Mouse (Mus musculus) midbrain, embryonic 14.5 days (tissue): ENCODE data around the gene Iqgap3. TPM values are rescaled to one million over a fixed set of nuclear protein-coding genes. Genes with fewer than 3 reads are reported as not detected.
A peak's percentile ranks its signal among the peaks of the same experiment; 100 is the strongest.

Source experiments
- ATAC-seq: fragments of 200-750 bp; cut with Nextera tagmentation; 2 replicates; pipeline ENCODE4 v1.8.0; 2017; ENCODE audit warnings: moderate number of reproducible peaks, moderate library complexity; ENCODE audit not compliant: low FRiP score, low TSS enrichment
- DNase-seq: peaks from one replicate; pipeline ENCODE4 v3.0.0-alpha.2; 2015
- H3K27ac ChIP-seq: fragments of 300-500 bp; sonication (generic); replicated peaks from 2 replicates; pipeline ENCODE4 v1.5.1; 2014; ENCODE audit warnings: mild to moderate bottlenecking, low read depth, low read length, moderate library complexity
- H3K27me3 ChIP-seq: fragments of 300-500 bp; sonication (generic); 2 replicates; pipeline ENCODE4 v1.6.1; 2014; ENCODE audit warnings: low read length, control low read depth, mixed read lengths; ENCODE audit not compliant: control insufficient read depth, insufficient read depth
- H3K36me3 ChIP-seq: fragments of 300-500 bp; sonication (generic); 2 replicates; pipeline ENCODE4 v1.6.1; 2014; ENCODE audit warnings: low read length, control low read depth; ENCODE audit not compliant: control insufficient read depth, insufficient read depth
- H3K4me1 ChIP-seq: fragments of 300-500 bp; sonication (generic); 2 replicates; pipeline ENCODE4 v1.6.1; 2014; ENCODE audit warnings: mild to moderate bottlenecking, antibody characterized with exemption, low read length, control low read depth; ENCODE audit not compliant: control insufficient read depth, insufficient read depth
- H3K4me2 ChIP-seq: fragments of 300-500 bp; sonication (generic); 2 replicates; pipeline ENCODE4 v1.6.1; 2014; ENCODE audit warnings: mild to moderate bottlenecking, low read length, moderate library complexity
- H3K4me3 ChIP-seq: fragments of 300-500 bp; sonication (generic); replicated peaks from 2 replicates; pipeline ENCODE4 v1.5.1; 2014; ENCODE audit warnings: low read depth, low read length
- H3K9ac ChIP-seq: fragments of 300-500 bp; sonication (generic); replicated peaks from 2 replicates; pipeline ENCODE4 v1.6.1; 2014; ENCODE audit warnings: mild to moderate bottlenecking, low read length, moderate library complexity
- H3K9me3 ChIP-seq: fragments of 300-500 bp; sonication (generic); 2 replicates; pipeline ENCODE4 v1.6.1; 2016; ENCODE audit warnings: low read length, control low read depth, mixed read lengths; ENCODE audit not compliant: control insufficient read depth
- WGBS: fragments of 180-500 bp; shearing (Covaris S2); extraction: QIAGEN DNeasy Blood & Tissue Kit; methylation state at CpG from one replicate; pipeline ENCODE4 v1.1.7; 2014; 5-methylcytosine and 5-hydroxymethylcytosine counted together
- polyA plus RNA-seq: library from polyadenylated mRNA; unstranded; fragments of >200 nt; fragmentation: Nextera tagmentation; extraction: Ambion mirVana; gene quantifications from 2 replicates; pipeline ENCODE4 v1.2.1, GENCODE M21; 2014

Gene Iqgap3
- polyA plus RNA-seq, 1 experiment from 2014 or later: 3.5 TPM

DNA sequence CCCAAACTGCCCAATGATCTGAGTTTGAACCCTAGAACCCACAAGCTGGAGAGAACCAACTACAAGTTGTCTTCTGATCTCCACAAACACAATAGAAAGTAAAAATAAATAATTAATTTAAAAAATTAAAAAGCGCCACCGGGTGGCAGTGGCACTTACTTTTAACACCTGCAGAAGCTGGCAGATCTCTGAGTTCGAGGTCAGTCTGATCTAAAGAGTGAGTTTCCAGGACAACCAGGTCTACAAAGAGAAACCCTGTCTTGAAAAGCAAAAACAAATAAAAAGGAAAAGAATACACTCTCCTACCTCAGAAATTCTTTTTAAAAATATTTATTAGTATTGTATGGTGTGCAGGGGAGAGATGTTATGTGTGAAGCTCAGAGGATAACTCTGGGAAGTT, 56.0 kb downstream of the Iqgap3 start:
- Histone ChIP-seq H3K9me3 (no peaks in the 10 kb centered on the region), H3K4me1 (peaks cover 11% of the 10 kb centered on the region), H3K27ac (peak overlapping the region; percentile 70), H3K9ac (peak overlapping the region; percentile 53), H3K4me3 (peak overlapping the region; percentile 50), H3K4me2 (peak overlapping the region; percentile 98), H3K36me3 (no peaks in the 10 kb centered on the region), H3K27me3 (peaks cover 18% of the 10 kb centered on the region)
- ATAC-seq (no peak), DNase-seq (peak; percentile 25)
- 9% methylated on average over 3 of the region's 3 CpGs for WGBS

DNA sequence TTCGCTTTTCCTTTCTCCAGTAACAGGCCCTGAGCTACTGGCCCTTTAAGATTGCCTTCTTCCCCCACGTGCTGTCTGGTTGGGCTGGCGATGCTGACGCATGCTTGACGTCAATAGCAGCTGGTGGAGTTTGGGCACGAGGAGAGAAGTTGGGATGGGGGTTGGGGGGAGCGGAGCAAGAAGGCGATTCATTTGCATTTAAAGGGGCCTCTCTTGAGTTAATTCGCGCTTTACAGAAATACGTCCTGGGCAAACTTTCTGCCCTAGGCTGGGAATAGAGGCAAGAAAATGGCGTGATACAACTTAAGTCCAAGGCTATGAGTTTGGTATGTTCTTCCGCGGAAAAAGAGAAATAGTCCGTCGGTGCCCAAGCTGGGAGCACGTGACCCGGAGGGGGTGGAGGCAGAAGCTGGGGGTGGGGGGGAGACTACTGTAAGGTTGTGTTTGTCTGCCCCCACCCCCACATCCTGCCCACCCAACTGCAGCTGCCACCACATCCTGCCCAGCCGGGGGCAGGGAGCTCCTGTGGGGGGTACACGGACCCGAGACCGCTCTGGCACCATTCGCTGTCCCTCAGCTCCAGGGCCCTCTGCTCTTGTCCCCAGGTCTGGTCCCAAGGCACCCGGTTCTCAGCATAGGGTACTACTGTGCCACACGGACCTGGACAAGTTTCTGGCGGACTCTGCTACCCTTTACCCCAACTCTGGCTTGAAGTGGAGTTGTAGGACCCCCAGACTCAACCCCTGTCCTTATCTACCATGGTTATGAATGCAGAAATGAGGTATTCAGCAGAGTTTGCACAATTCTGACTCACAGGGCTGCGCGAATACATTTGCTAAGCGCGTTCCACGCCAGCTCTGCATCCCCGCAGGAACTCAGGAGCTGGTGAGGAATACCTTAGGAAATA, 56.8 kb downstream of the Iqgap3 start:
- Histone ChIP-seq H3K4me1 (peaks cover 11% of the 10 kb centered on the region), H3K4me3 (peak overlapping the region; percentile 50), H3K27ac (peak overlapping the region; percentile 70), H3K9me3 (no peaks in the 10 kb centered on the region), H3K36me3 (no peaks in the 10 kb centered on the region), H3K4me2 (peak overlapping the region; percentile 98), H3K9ac (peak overlapping the region; percentile 53), H3K27me3 (peaks cover 18% of the 10 kb centered on the region)
- DNase-seq (peak; percentile 96), ATAC-seq (peak; percentile 76)
- WGBS: under 1% methylated on average over 32 of the region's 32 CpGs

DNA sequence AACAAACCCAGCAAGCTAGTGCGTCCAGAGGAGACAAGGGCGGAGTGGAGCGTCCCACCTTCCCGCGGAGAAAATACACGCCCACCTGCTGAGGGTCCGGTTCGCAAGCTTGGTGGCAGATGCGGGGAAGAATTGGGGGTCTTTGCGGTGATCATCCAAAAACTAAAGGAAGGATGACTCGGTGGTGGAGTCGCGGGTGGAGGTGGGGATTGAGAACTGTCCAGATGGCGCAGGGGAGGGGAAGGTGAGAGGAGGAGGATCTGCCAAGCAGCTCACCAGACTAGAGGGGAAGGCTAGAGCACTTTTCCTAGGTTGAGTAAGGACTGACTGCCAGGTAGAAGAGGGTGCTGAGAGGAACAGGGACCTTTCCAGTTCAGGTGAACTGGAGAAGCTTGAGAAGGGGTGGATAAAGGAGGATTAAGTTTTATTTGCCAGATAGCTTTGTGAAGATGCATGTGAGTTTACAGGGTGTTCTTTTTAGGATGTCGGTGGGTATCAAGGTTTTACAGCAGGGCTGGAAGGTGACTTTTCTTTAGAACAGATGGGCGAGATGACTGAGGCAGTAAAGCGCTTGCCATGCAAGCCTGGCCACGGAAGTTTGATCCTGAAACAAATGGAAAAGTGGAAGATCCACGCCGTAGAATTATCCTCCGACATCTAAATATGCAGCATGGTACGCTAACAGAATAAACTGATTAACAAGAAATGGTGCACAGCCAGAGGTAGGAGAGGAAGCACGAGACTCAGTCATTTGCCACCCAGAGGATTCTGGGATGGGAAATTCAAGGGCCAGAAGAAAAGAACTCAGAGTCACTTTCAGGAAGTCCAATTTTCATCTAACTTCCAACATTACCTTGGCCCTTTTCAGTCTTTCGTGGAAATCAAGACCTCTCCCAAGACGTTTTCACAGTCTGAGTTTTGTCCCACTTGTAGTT, 57.7 kb downstream of the Iqgap3 start:
- peaks cover 18% of the 10 kb centered on the region for H3K27me3 ChIP-seq
- H3K9me3 ChIP-seq: no peaks in the 10 kb centered on the region
- H3K4me1 ChIP-seq: peaks cover 20% of the 10 kb centered on the region
- ATAC-seq (no peak), DNase-seq (no peak)
- H3K36me3 ChIP-seq: no peaks in the 10 kb centered on the region
- WGBS: 20% methylated on average over 25 of the region's 25 CpGs
- peak overlapping the region; percentile 98 for H3K4me2 ChIP-seq
- H3K27ac ChIP-seq: peak overlapping the region; percentile 70
- peak overlapping the region; percentile 50 for H3K4me3 ChIP-seq
- peak overlapping the region; percentile 53; the same call in 1 of the 2 replicates for H3K9ac ChIP-seq

DNA sequence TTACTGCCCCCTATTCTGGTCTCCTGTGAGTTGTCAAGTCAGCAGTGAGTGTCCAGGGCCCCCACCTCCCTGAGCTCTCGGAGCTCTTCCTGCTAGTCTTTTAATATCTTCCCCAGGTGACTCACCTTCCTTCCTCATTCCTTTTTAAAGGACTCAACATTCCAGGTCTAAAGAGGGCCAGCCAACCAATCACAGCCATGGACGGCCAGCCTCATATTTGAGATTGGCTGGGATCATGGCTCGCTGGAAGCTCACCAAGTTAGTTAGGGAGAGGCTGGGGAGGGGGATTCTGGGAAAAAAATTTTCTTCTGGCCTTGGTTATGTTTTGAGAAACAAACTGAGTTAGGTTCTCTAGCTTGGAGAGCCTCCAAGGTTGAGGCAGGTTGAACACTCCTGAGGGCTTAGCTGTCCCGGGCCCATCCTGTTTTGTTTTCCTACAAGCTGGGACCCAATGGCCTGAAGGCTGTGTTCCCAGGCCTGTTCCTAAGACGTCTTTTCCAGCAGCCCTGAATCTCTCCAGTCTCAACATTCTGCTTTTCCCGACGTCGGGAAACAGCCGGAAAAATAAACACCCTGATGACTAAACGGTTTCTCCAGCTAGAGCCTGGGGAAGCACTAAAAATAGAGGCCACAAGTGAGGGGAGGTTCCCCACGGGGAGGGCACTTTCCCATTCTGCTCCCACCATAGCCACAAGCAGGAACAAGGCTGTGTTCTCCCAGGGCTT, 58.6 kb downstream of the Iqgap3 start:
- 34% methylated on average over 11 of the region's 11 CpGs for WGBS
- ATAC-seq: no peak
- Histone ChIP-seq H3K9me3 (no peaks in the 10 kb centered on the region), H3K4me3 (no peak overlapping the region), H3K9ac (no peak overlapping the region), H3K4me1 (peaks cover 28% of the 10 kb centered on the region), H3K27me3 (peaks cover 18% of the 10 kb centered on the region), H3K36me3 (no peaks in the 10 kb centered on the region), H3K27ac (peak overlapping the region; percentile 6; the same call in 1 of the 2 replicates), H3K4me2 (peak overlapping the region; percentile 98; the same call in 1 of the 2 replicates)
- DNase-seq: no peak

DNA sequence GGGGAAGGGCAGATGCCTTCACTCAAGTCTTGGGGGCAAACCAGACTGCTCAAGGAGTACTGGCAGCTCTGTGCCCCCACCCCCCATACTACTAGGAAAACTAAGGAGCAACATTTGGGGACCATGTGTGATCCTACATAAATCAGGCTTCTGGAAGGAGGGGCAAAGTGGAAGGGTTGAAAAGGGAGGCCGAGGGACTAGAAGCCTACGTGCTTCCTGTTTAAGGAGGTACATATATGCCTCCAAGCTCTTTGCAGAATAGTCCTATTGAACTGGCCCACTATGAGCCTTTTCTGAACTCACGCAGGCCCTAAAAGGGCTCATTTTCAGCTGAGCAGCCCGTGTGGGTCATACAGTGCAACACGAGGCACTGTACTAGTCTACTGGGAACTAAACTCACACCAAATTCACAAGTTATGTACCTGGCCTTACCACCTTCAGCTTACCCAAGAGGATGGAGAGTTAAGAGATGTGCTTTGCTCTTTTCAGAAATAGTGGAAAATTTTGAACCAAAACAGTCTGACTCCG, 59.2 kb downstream of the Iqgap3 start:
- no peaks in the 10 kb centered on the region for H3K9me3 ChIP-seq

DNA sequence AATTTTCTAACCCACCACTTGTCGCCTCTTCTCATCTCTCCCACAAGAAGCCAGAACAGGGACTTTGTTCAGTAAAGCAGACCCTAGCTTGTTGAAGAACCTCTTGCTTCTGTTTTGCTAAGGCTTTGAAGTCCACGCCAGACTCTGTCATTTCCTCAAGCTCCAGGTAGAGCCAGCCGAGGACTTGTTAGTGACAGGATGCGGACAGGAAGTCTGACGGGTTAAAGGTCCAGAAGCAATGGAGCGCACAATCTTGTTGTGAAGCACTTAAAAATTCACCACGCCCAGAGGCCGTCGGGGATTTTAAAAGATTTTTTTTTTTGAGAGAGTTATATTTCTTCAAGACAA, 59.6 kb downstream of the Iqgap3 start:
- no peak for DNase-seq
- H3K4me3 ChIP-seq: peak overlapping the region; percentile 92
- 14% methylated on average over 9 of the region's 9 CpGs for WGBS
- H3K9me3 ChIP-seq: no peaks in the 10 kb centered on the region
- H3K27ac ChIP-seq: peak overlapping the region; percentile 97
- ATAC-seq: no peak
- peak overlapping the region; percentile 34; the same call in 1 of the 2 replicates for H3K9ac ChIP-seq
- peaks cover 39% of the 10 kb centered on the region for H3K4me1 ChIP-seq
- H3K4me2 ChIP-seq: peak overlapping the region; percentile 95
- H3K27me3 ChIP-seq: peaks cover 18% of the 10 kb centered on the region
- no peaks in the 10 kb centered on the region for H3K36me3 ChIP-seq

More for the DNA sequence above, 59.2 kb downstream of the Iqgap3 start:
- Histone ChIP-seq H3K4me1 (peaks cover 34% of the 10 kb centered on the region), H3K27me3 (peaks cover 18% of the 10 kb centered on the region), H3K36me3 (no peaks in the 10 kb centered on the region), H3K4me2 (peak overlapping the region; percentile 95), H3K4me3 (peak overlapping the region; percentile 92; the same call in 1 of the 2 replicates), H3K9ac (no peak overlapping the region), H3K27ac (peak overlapping the region; percentile 33; the same call in 1 of the 2 replicates)
- ATAC-seq: no peak
- WGBS: 58% methylated on average over 6 of the region's 6 CpGs
- no peak for DNase-seq

DNA sequence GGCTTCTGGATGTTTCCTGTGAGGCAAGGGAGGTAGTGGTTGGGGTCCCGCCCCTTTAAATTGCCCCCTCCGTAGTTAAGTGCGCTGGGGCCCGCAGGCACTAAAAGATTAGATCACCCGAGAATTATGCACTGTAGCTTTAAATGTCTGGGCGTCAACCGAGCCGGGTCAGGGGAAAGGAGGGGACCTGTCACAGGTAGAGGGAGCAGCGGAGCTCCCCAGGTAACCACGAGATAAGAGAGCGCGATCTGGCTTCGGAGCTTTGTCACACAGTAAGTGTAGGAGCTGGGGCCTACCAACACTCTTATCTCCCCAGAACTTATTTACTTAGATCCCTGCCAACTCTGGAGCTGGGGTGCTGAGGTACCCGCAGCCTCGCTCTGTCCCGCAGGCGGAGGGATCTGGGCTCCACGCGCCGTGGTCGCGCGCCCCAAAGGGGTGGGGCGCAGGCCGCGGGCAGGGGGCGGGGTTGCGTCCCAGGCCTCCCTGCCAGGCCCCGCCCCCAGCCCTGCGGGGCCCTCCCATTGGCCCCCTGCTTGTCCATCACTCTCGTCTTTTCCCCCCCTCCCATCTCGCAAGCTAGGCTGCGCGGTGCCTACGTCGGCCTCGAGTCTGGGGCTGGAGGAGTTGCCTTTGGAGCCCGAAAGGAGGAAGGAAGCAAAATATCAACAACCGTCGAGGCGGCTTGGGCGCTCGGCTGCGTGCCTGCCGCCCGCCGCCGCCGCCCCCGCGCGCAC, 60.2 kb downstream of the Iqgap3 start, which contains the start of gene Mef2d:
Gene Mef2d (plus strand): TSS at position 586 of the 737 bp plus-strand sequence.
- H3K4me3 ChIP-seq: peak within 1 kb of the TSS; percentile 92
- ATAC-seq (peak; percentile 90), DNase-seq (peak; percentile 99)
- no peaks in the 10 kb centered on the region for H3K9me3 ChIP-seq
- no peaks in the 10 kb centered on the region for H3K36me3 ChIP-seq
- peak within 1 kb of the TSS; percentile 95 for H3K4me2 ChIP-seq
- WGBS: under 1% methylated on average over 45 of the region's 52 CpGs
- peak within 1 kb of the TSS; percentile 97 for H3K27ac ChIP-seq
- H3K9ac ChIP-seq: peak within 1 kb of the TSS; percentile 84
- peaks cover 18% of the 10 kb centered on the region for H3K27me3 ChIP-seq
- H3K4me1 ChIP-seq: peaks cover 44% of the 10 kb centered on the region
